Mouse (Mus musculus) hindbrain, embryonic 11.5 days (tissue): Measurements from ENCODE around the gene Pdlim5. TPM values are rescaled to one million over a fixed set of nuclear protein-coding genes. Genes with fewer than 3 reads are reported as not detected.
A peak's percentile ranks its signal among the peaks of the same experiment; 100 is the strongest.

Experiments used
- ATAC-seq: fragments of 200-750 bp; cut with Nextera tagmentation; 2 replicates; pipeline ENCODE4 v1.8.0; 2017; ENCODE audit warnings: mild to moderate bottlenecking, moderate TSS enrichment, moderate library complexity; ENCODE audit not compliant: low FRiP score
- DNase-seq: peaks from one replicate; pipeline ENCODE4 v3.0.0-alpha.2; 2015; ENCODE audit warnings: low spot score
- H3K27ac ChIP-seq: fragments of 300-500 bp; sonication (generic); 2 replicates; pipeline ENCODE4 v1.5.1; 2014; ENCODE audit warnings: mild to moderate bottlenecking, low read depth, low read length
- H3K27me3 ChIP-seq: fragments of 300-500 bp; sonication (generic); 2 replicates; pipeline ENCODE4 v1.6.1; 2014; ENCODE audit warnings: mild to moderate bottlenecking, low read length, moderate library complexity, mixed read lengths; ENCODE audit not compliant: control insufficient read depth, insufficient read depth
- H3K36me3 ChIP-seq: fragments of 300-500 bp; sonication (generic); 2 replicates; pipeline ENCODE4 v1.6.1; 2014; ENCODE audit warnings: mild to moderate bottlenecking, low read length, moderate library complexity, mixed read lengths; ENCODE audit not compliant: control insufficient read depth, insufficient read depth
- H3K4me1 ChIP-seq: fragments of 300-500 bp; sonication (generic); replicated peaks from 2 replicates; pipeline ENCODE4 v1.6.1; 2014; ENCODE audit warnings: low read length, mixed read lengths; ENCODE audit not compliant: control insufficient read depth, insufficient read depth
- H3K4me2 ChIP-seq: fragments of 300-500 bp; sonication (generic); replicated peaks from 2 replicates; pipeline ENCODE4 v1.6.1; 2014; ENCODE audit warnings: mild to moderate bottlenecking, low read depth, low read length
- H3K4me3 ChIP-seq: fragments of 300-500 bp; sonication (generic); 2 replicates; pipeline ENCODE4 v1.5.1; 2014; ENCODE audit warnings: low read depth, low read length
- H3K9ac ChIP-seq: fragments of 300-500 bp; sonication (generic); 2 replicates; pipeline ENCODE4 v1.6.1; 2014; ENCODE audit warnings: low read depth, low read length
- H3K9me3 ChIP-seq: fragments of 300-500 bp; sonication (generic); 2 replicates; pipeline ENCODE4 v1.6.1; 2016; ENCODE audit warnings: low read length; ENCODE audit not compliant: control insufficient read depth
- WGBS: fragments of 180-500 bp; shearing (Covaris S2); extraction: QIAGEN DNeasy Blood & Tissue Kit; methylation state at CpG from one replicate; pipeline ENCODE4 v1.1.7; 2014; 5-methylcytosine and 5-hydroxymethylcytosine counted together
- polyA plus RNA-seq: library from polyadenylated mRNA; unstranded; fragments of >200 nt; fragmentation: Nextera tagmentation; extraction: Ambion mirVana; gene quantifications from 2 replicates; pipeline ENCODE4 v1.2.1, GENCODE M21; 2014

The Pdlim5 gene
- polyA plus RNA-seq, 1 experiment from 2014 or later, result 20.4 TPM

- H3K36me3 ChIP-seq, result no peaks in the 10 kb centered on the region
- H3K9me3 ChIP-seq, result no peaks in the 10 kb centered on the region
- no peaks in the 10 kb centered on the region for H3K27me3 ChIP-seq
- H3K4me1 ChIP-seq, result no peaks in the 10 kb centered on the region
- no peak overlapping the region for H3K4me3 ChIP-seq
- no peak overlapping the region for H3K27ac ChIP-seq
- no peak overlapping the region for H3K9ac ChIP-seq
- 88% methylated on average over 7 of the region's 7 CpGs for WGBS
- H3K4me2 ChIP-seq, result no peak overlapping the region
- DNase-seq (no peak), ATAC-seq (no peak)
Observed at GRCm38 (mm10) chr3:142281656-142282055, 113.8 kb downstream of the Pdlim5 start.

GRCm38 (mm10) chr3:142281093-142281445, 114.4 kb downstream of the Pdlim5 start:
- Histone ChIP-seq H3K4me3 (no peak overlapping the region), H3K36me3 (no peaks in the 10 kb centered on the region), H3K9ac (no peak overlapping the region), H3K9me3 (no peaks in the 10 kb centered on the region), H3K4me2 (no peak overlapping the region), H3K27ac (no peak overlapping the region), H3K4me1 (no peaks in the 10 kb centered on the region), H3K27me3 (no peaks in the 10 kb centered on the region)
- WGBS, result 89% methylated on average over 1 of the region's 1 CpGs
- DNase-seq, result no peak
- no peak for ATAC-seq

- DNase-seq (no peak), ATAC-seq (no peak)
- H3K4me3 ChIP-seq, result no peak overlapping the region
- H3K4me2 ChIP-seq, result no peak overlapping the region
- 85% methylated on average over 6 of the region's 6 CpGs for WGBS
- no peak overlapping the region for H3K9ac ChIP-seq
- no peak overlapping the region for H3K27ac ChIP-seq
- no peaks in the 10 kb centered on the region for H3K27me3 ChIP-seq
- no peaks in the 10 kb centered on the region for H3K36me3 ChIP-seq
- no peaks in the 10 kb centered on the region for H3K4me1 ChIP-seq
- H3K9me3 ChIP-seq, result no peaks in the 10 kb centered on the region
Observed at GRCm38 (mm10) chr3:142280366-142281092, 115.0 kb downstream of the Pdlim5 start.

GRCm38 (mm10) chr3:142279011-142279410, 116.5 kb downstream of the Pdlim5 start:
- H3K27ac ChIP-seq, result no peak overlapping the region
- no peaks in the 10 kb centered on the region for H3K27me3 ChIP-seq
- no peaks in the 10 kb centered on the region for H3K36me3 ChIP-seq
- 93% methylated on average over 3 of the region's 3 CpGs for WGBS
- H3K4me3 ChIP-seq, result no peak overlapping the region
- H3K9ac ChIP-seq, result no peak overlapping the region
- ATAC-seq (no peak), DNase-seq (no peak)
- no peaks in the 10 kb centered on the region for H3K4me1 ChIP-seq
- H3K9me3 ChIP-seq, result no peaks in the 10 kb centered on the region
- no peak overlapping the region for H3K4me2 ChIP-seq

- no peaks in the 10 kb centered on the region for H3K4me1 ChIP-seq
- no peak overlapping the region for H3K4me2 ChIP-seq
- ATAC-seq, result no peak
- no peaks in the 10 kb centered on the region for H3K9me3 ChIP-seq
- no peak overlapping the region for H3K27ac ChIP-seq
- H3K4me3 ChIP-seq, result no peak overlapping the region
- no peak for DNase-seq
- H3K36me3 ChIP-seq, result no peaks in the 10 kb centered on the region
- no peak overlapping the region for H3K9ac ChIP-seq
- 91% methylated on average over 3 of the region's 3 CpGs for whole genome bisulfite sequencing
- H3K27me3 ChIP-seq, result no peaks in the 10 kb centered on the region
Observed at GRCm38 (mm10) chr3:142276506-142276905, 119.0 kb downstream of the Pdlim5 start.

- H3K4me3 ChIP-seq, result no peak overlapping the region
- DNase-seq (peak; percentile 60), ATAC-seq (no peak)
- H3K4me1 ChIP-seq, result no peaks in the 10 kb centered on the region
- no peaks in the 10 kb centered on the region for H3K9me3 ChIP-seq
- no peaks in the 10 kb centered on the region for H3K27me3 ChIP-seq
- no peak overlapping the region for H3K9ac ChIP-seq
- 7% methylated on average over 1 of the region's 1 CpGs for WGBS
- H3K4me2 ChIP-seq, result no peak overlapping the region
- no peaks in the 10 kb centered on the region for H3K36me3 ChIP-seq
- H3K27ac ChIP-seq, result no peak overlapping the region
Observed at GRCm38 (mm10) chr3:142274993-142275392, 120.5 kb downstream of the Pdlim5 start.

- no peaks in the 10 kb centered on the region for H3K27me3 ChIP-seq
- H3K9me3 ChIP-seq, result no peaks in the 10 kb centered on the region
- H3K27ac ChIP-seq, result no peak overlapping the region
- no peak overlapping the region for H3K9ac ChIP-seq
- DNase-seq, result no peak
- no peak for ATAC-seq
- H3K4me2 ChIP-seq, result no peak overlapping the region
- WGBS, result 94% methylated on average over 3 of the region's 3 CpGs
- no peaks in the 10 kb centered on the region for H3K4me1 ChIP-seq
- no peak overlapping the region for H3K4me3 ChIP-seq
- no peaks in the 10 kb centered on the region for H3K36me3 ChIP-seq
Observed at GRCm38 (mm10) chr3:142274451-142274850, 121.0 kb downstream of the Pdlim5 start.

- no peak overlapping the region for H3K4me3 ChIP-seq
Observed at GRCm38 (mm10) chr3:142273265-142273664, 122.2 kb downstream of the Pdlim5 start.

GRCm38 (mm10) chr3:142256371-142256770, 139.1 kb downstream of the Pdlim5 start:
- ATAC-seq, result no peak
- H3K9me3 ChIP-seq, result no peaks in the 10 kb centered on the region
- DNase-seq, result no peak
- no peaks in the 10 kb centered on the region for H3K27me3 ChIP-seq
- H3K36me3 ChIP-seq, result no peaks in the 10 kb centered on the region
- H3K4me1 ChIP-seq, result no peaks in the 10 kb centered on the region
- no peak overlapping the region for H3K4me3 ChIP-seq
- no peak overlapping the region for H3K9ac ChIP-seq
- H3K4me2 ChIP-seq, result no peak overlapping the region
- no peak overlapping the region for H3K27ac ChIP-seq
- WGBS, result 75% methylated on average over 2 of the region's 2 CpGs

More at GRCm38 (mm10) chr3:142273265-142273664, 122.2 kb downstream of the Pdlim5 start:
- Histone ChIP-seq H3K9ac (no peak overlapping the region), H3K27me3 (no peaks in the 10 kb centered on the region), H3K4me1 (no peaks in the 10 kb centered on the region), H3K4me2 (no peak overlapping the region), H3K36me3 (no peaks in the 10 kb centered on the region), H3K9me3 (no peaks in the 10 kb centered on the region), H3K27ac (no peak overlapping the region)
- DNase-seq (no peak), ATAC-seq (no peak)
- whole genome bisulfite sequencing, result 89% methylated on average over 6 of the region's 6 CpGs
